Mouse (Mus musculus) liver, embryonic 14.5 days (tissue): ENCODE data around the gene Cdrt4. TPM values are rescaled to one million over a fixed set of nuclear protein-coding genes. Genes with fewer than 3 reads are reported as not detected.

Experiments
- ATAC-seq: fragments of 200-750 bp; cut with Nextera tagmentation; 2 replicates; pipeline ENCODE4 v1.8.0; 2017; ENCODE audit warnings: moderate number of reproducible peaks, mild to moderate bottlenecking, moderate library complexity; ENCODE audit not compliant: insufficient read depth
- DNase-seq, 3 experiments: peaks; one replicate each; pipeline ENCODE4 v3.0.0-alpha.2; 2012 to 2013; ENCODE audit warnings: low read depth in 3 of 3, low spot score in 3 of 3
- H3K27ac ChIP-seq: fragments of 300-500 bp; sonication (generic); 2 replicates; pipeline ENCODE4 v1.5.1; 2014; ENCODE audit warnings: moderate library complexity, mild to moderate bottlenecking, control low read depth, inconsistent platforms
- H3K27me3 ChIP-seq: fragments of 300-500 bp; sonication (generic); 2 replicates; pipeline ENCODE4 v1.6.1; 2014; ENCODE audit warnings: mild to moderate bottlenecking, low read length, moderate library complexity; ENCODE audit not compliant: control insufficient read depth, insufficient read depth
- H3K36me3 ChIP-seq: fragments of 300-500 bp; sonication (generic); replicated peaks from 2 replicates; pipeline ENCODE4 v1.6.1; 2014; ENCODE audit warnings: low read depth; ENCODE audit not compliant: control insufficient read depth, insufficient read depth
- H3K4me1 ChIP-seq, 2 experiments: fragments of 200-500 bp in 1 of 2; fragments of 300-500 bp in 1 of 2; sonication (generic) in 1 of 2; replicated peaks; 2 replicates each; pipeline ENCODE4 v1.6.1; 2012 to 2014; ENCODE audit warnings: antibody characterized with exemption in 1 of 2, inconsistent platforms in 1 of 2, low read length in 1 of 2; ENCODE audit not compliant: control insufficient read depth in 2 of 2, insufficient read depth in 2 of 2
- H3K4me2 ChIP-seq: fragments of 300-500 bp; sonication (generic); 2 replicates; pipeline ENCODE4 v1.6.1; 2014; ENCODE audit warnings: low read depth, mild to moderate bottlenecking, control low read depth, moderate library complexity
- H3K4me3 ChIP-seq, 2 experiments: fragments of 200-500 bp in 1 of 2; fragments of 300-500 bp in 1 of 2; sonication (generic) in 1 of 2; 2 replicates each; pipeline ENCODE4 v1.5.1; 2012 to 2014; ENCODE audit warnings: low read depth in 2 of 2, low read length in 2 of 2, mild to moderate bottlenecking in 2 of 2, control low read depth in 1 of 2, inconsistent platforms in 1 of 2, moderate library complexity in 1 of 2; ENCODE audit not compliant: insufficient read depth in 1 of 2
- H3K9ac ChIP-seq: fragments of 300-500 bp; sonication (generic); replicated peaks from 2 replicates; pipeline ENCODE4 v1.6.1; 2014; ENCODE audit warnings: mild to moderate bottlenecking, control low read depth, moderate library complexity
- H3K9me3 ChIP-seq: fragments of 300-500 bp; sonication (generic); 2 replicates; pipeline ENCODE4 v1.6.1; 2016; ENCODE audit warnings: low read length, mixed read lengths; ENCODE audit not compliant: control insufficient read depth
- CTCF ChIP-seq: IDR thresholded peaks from 2 replicates; pipeline ENCODE4 v1.5.1; 2016; ENCODE audit warnings: antibody characterized with exemption, low read depth, control low read depth
- EP300 ChIP-seq: IDR thresholded peaks from 2 replicates; pipeline ENCODE4 v1.6.1; 2016; ENCODE audit warnings: antibody characterized with exemption, low read depth
- whole genome bisulfite sequencing: fragments of 180-500 bp; shearing (Covaris S2); extraction: QIAGEN DNeasy Blood & Tissue Kit; methylation state at CpG from one replicate; pipeline ENCODE4 v1.1.7; 2014; ENCODE audit not compliant: insufficient replicate concordance; 5-methylcytosine and 5-hydroxymethylcytosine counted together
- polyA plus RNA-seq, 2 experiments: library from polyadenylated mRNA; depleted of rRNA in 1 of 2; stranded (reverse) in 1 of 2; unstranded in 1 of 2; fragments of >200 nt; fragmentation: Nextera tagmentation in 1 of 2; extraction: Ambion mirVana in 1 of 2; gene quantifications; 2 replicates each; pipeline versions ENCODE4 v1.2.1 to v1.2.3; 2012 to 2014

Gene Cdrt4
- polyA plus RNA-seq, 2 experiments, result not detected

DNA sequence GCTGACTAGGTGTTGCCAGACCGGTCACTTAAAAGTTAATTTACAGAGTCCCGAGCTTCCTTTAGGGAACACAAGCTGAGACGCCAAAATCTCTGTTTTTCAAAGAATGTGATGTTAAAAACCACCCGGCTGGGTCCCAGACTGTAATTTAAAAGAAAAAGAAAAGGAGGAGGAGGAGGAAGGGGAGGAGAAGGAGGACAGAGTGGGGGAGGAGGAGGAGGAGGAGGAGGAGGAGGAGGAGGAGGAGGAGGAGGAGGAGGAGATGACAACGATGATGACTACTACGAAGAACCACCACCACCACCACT is 30.3 kb upstream of the Cdrt4 start:
- 24% methylated on average over 6 of the region's 6 CpGs for whole genome bisulfite sequencing
- Histone ChIP-seq H3K36me3 (no peaks in the 10 kb centered on the region), H3K27ac (no peak overlapping the region), H3K9ac (no peak overlapping the region), H3K4me3 (no peak overlapping the region), H3K4me1 (peaks cover 0 to 4% of the 10 kb centered on the region in 2 experiments; a peak in 1 of 4 replicates), H3K9me3 (no peaks in the 10 kb centered on the region), H3K4me2 (no peak overlapping the region), H3K27me3 (no peaks in the 10 kb centered on the region)
- TF ChIP-seq EP300 (no peak), CTCF (no peak)
- no peak for DNase-seq
- no peak for ATAC-seq

DNA sequence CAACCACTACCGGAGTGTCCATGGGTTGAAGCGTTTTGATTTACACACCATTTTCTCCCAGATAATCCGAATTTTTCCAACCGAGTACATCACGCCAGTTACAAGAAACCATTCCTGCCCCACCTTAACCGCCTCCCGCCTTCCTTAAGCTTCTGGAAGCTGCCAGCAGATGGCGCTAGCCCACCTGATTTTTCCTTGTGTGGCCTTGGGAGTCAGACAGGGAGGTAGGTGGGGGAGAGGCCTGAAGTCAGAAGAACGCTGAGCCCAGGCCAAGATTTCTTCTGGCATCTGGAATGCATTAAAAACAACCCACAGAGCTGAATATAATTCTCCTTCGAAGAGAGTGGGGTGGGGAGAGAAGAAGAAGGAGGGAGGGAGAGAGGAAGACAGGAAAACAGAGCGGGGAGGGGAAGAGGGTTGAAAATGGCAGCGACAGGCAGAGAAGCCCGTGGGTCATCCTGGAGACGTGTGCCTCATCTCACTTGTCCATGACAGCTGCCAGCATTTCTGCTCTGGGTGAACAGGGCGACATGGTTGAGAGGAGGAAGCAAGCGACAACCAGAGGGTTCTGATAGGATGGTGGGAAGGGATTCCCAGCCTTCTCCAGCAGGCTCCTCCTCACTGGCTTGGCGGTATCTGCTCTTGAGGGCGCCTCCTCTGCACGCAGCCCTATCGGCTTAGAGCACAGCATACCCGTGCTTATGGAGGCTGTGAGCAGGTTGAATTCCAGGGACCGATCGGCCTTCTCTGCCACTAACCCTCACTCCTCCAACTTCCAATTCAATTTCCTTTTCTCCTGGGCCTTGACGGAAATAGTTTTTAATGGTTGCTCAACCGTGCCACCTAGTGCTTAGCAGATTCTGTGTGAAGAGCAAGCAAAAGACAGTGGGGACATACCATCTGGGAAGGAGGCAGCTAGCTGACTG is 29.7 kb upstream of the Cdrt4 start:
- Histone ChIP-seq H3K4me3 (peak overlapping the region in 1 of 2 experiments; percentile 22; a peak in 1 of 4 replicates), H3K4me1 (peaks cover 0 to under 1% of the 10 kb centered on the region in 2 experiments; a peak in 1 of 4 replicates), H3K9me3 (no peaks in the 10 kb centered on the region), H3K27ac (no peak overlapping the region), H3K36me3 (no peaks in the 10 kb centered on the region), H3K4me2 (peak overlapping the region; percentile 6), H3K9ac (no peak overlapping the region), H3K27me3 (no peaks in the 10 kb centered on the region)
- WGBS, result 22% methylated on average over 25 of the region's 25 CpGs
- TF ChIP-seq CTCF (peak; percentile 89), EP300 (no peak)
- peak; percentile 35 to 51 (median 36) for DNase-seq
- peak; percentile 57 for ATAC-seq

DNA sequence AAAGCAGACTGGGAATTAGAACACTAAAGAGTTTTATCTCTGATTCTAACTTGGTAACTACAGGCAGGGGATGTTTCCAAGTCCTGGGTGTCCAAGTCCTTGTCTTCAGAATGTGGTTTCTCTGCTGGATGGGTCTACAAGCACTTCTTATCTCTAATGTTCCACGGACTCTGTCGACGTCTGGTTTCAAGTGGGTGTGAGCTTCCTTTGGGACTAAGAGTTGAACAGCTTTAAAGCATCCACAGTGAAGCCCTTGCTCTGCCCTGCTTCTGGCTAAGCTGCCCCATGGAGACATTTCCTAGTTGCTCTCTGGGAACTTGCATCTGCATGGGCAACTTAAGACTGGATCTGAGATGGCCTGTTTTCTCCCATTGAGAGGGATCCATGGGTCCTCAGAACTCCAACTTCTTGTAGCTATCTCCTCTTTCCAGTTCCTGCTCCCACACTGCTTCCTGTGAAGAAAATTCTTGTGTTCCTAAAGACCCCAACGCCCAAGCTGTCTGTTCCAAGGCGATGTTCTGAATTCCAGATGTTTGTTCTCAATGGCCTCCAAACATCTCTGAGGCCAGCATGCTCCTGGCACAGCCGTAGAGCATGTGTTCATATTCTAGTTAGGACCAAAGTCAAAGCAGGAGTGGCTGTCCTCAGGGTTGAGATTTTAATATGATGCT is 26.8 kb upstream of the Cdrt4 start:
- Histone ChIP-seq H3K4me1 (peaks cover 0 to under 1% of the 10 kb centered on the region in 2 experiments; a peak in 1 of 4 replicates), H3K27me3 (no peaks in the 10 kb centered on the region), H3K9me3 (no peaks in the 10 kb centered on the region), H3K27ac (no peak overlapping the region), H3K4me2 (no peak overlapping the region), H3K9ac (no peak overlapping the region), H3K36me3 (no peaks in the 10 kb centered on the region), H3K4me3 (no peak overlapping the region)
- ATAC-seq (no peak), DNase-seq (no peak)
- TF ChIP-seq CTCF (no peak), EP300 (no peak)
- 33% methylated on average over 6 of the region's 6 CpGs for WGBS

DNA sequence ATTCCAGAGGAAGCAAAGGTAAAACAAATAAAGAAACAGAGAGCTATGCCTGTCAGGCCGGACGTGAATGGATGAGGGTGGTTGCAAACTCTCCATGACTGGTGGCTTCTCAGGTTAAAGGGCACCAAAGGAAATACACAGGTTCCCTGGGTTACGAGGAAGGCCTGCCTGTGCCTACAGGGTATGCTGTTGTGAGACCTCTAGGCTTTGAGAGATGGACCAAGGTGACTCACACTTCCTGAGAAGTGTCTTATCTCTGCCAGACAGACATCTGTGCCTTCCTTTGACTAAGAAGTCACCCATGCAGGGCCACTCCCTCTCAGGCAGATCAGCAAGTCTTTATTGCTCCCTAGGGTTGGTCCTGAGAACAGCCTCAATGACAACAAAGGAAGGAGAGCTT is 21.2 kb upstream of the Cdrt4 start:
- no peak overlapping the region for H3K4me2 ChIP-seq

DNA sequence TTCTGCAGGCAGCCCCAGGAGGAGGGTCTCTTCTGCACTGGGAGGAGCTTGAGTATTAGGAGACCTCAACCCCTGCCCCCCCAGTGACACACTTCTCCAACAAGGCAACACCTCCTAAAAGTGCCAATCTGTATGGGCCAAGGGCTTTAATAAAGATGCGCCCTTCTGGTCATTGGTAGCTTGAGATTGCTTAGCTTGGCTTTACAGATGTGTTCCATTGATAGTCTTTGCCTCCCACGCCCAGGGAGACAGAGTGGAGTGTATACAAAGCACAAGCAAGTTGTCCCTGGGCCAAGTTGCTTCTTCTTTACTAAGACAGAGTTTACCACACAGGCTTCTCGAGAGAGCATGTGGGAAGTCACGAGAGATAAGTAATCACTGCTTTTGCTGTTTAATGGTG is 20.4 kb upstream of the Cdrt4 start:
- Histone ChIP-seq H3K9ac (no peak overlapping the region), H3K27me3 (no peaks in the 10 kb centered on the region), H3K36me3 (no peaks in the 10 kb centered on the region), H3K27ac (no peak overlapping the region), H3K4me1 (peaks cover 0 to 16% of the 10 kb centered on the region in 2 experiments; a peak in 3 of 4 replicates), H3K4me3 (no peak overlapping the region), H3K9me3 (no peaks in the 10 kb centered on the region), H3K4me2 (no peak overlapping the region)
- DNase-seq (no peak), ATAC-seq (no peak)
- TF ChIP-seq CTCF (no peak), EP300 (no peak)
- 27% methylated on average over 4 of the region's 4 CpGs for WGBS

More for the DNA sequence above, 21.2 kb upstream of the Cdrt4 start:
- Histone ChIP-seq H3K9me3 (no peaks in the 10 kb centered on the region), H3K36me3 (no peaks in the 10 kb centered on the region), H3K27me3 (no peaks in the 10 kb centered on the region), H3K4me1 (peaks cover 0 to 16% of the 10 kb centered on the region in 2 experiments; a peak in 3 of 4 replicates), H3K4me3 (no peak overlapping the region), H3K9ac (no peak overlapping the region), H3K27ac (no peak overlapping the region)
- ATAC-seq (peak; percentile 91), DNase-seq (peak; percentile 37 to 59 (median 38))
- peak; percentile 56; the same call in 1 of the 2 replicates for TF ChIP-seq EP300
- TF ChIP-seq CTCF, result no peak; the same call in 1 of the 2 replicates
- WGBS, result 10% methylated on average over 3 of the region's 3 CpGs
